Mouse (Mus musculus) CH12.LX (cell line): ENCODE data around the gene Cfap206. TPM values are rescaled to one million over a fixed set of nuclear protein-coding genes. Genes with fewer than 3 reads are reported as not detected.

Experiments
- DNase-seq: peaks from one replicate; pipeline ENCODE4 v3.0.0-alpha.2; 2013; ENCODE audit errors: extremely low read depth
- H3K27ac ChIP-seq: 2 replicates; pipeline ENCODE4 v1.5.1; 2012; ENCODE audit warnings: low read depth, mild to moderate bottlenecking, control low read depth, moderate library complexity; ENCODE audit not compliant: insufficient read depth
- H3K27me3 ChIP-seq: replicated peaks from 2 replicates; pipeline ENCODE3; 2012; ENCODE audit warnings: inconsistent platforms
- H3K36me3 ChIP-seq, 2 experiments: replicated peaks in 1 of 2; 2 replicates each; pipeline versions ENCODE3 to v1.6.1; 2012; ENCODE audit warnings: inconsistent platforms in 1 of 2, low read length in 1 of 2, mild to moderate bottlenecking in 1 of 2, mixed read lengths in 1 of 2, moderate library complexity in 1 of 2; ENCODE audit not compliant: control insufficient read depth in 1 of 2, insufficient read depth in 1 of 2
- H3K4me1 ChIP-seq, 2 experiments: 2 replicates each; pipeline ENCODE4 v1.6.1; 2012; ENCODE audit warnings: inconsistent platforms in 1 of 2, moderate library complexity in 1 of 2; ENCODE audit not compliant: insufficient read depth in 2 of 2, control insufficient read depth in 1 of 2
- H3K4me2 ChIP-seq: 2 replicates; pipeline ENCODE4 v1.6.1; 2012; ENCODE audit warnings: low read depth, mild to moderate bottlenecking, control low read depth; ENCODE audit not compliant: poor library complexity, insufficient read depth, severe bottlenecking
- H3K4me3 ChIP-seq, 3 experiments: fragments of 150-350 bp in 1 of 3; sonication (generic) in 1 of 3; replicated peaks in 1 of 3; 2 replicates each; pipeline versions ENCODE3 to v1.5.1; 2011 to 2012; ENCODE audit warnings: low read depth in 2 of 3, low read length in 2 of 3, mild to moderate bottlenecking in 2 of 3, moderate library complexity in 2 of 3, control low read depth in 1 of 3, improper control_type of control experiment in 1 of 3, inconsistent platforms in 1 of 3, mixed read lengths in 1 of 3; ENCODE audit not compliant: poor library complexity in 1 of 3
- H3K79me2 ChIP-seq: replicated peaks from 2 replicates; pipeline ENCODE4 v1.6.1; 2012; ENCODE audit warnings: mild to moderate bottlenecking, moderate library complexity; ENCODE audit not compliant: control insufficient read depth, poor library complexity, insufficient read depth, severe bottlenecking; ENCODE audit errors: extremely low read depth
- H3K9ac ChIP-seq: 2 replicates; pipeline ENCODE4 v1.6.1; 2012; ENCODE audit warnings: low read depth, mild to moderate bottlenecking, control low read depth, moderate library complexity; ENCODE audit not compliant: insufficient read depth
- H3K9me3 ChIP-seq: replicated peaks from 2 replicates; pipeline ENCODE3; 2012; ENCODE audit warnings: low read length, inconsistent platforms, mixed read lengths
- BHLHE40 ChIP-seq: IDR thresholded peaks from 2 replicates; pipeline ENCODE4 v1.6.1; 2011; ENCODE audit warnings: mild to moderate bottlenecking, low read depth, low read length, improper control_type of control experiment
- EP300 ChIP-seq: IDR thresholded peaks from 2 replicates; pipeline ENCODE4 v1.6.1; 2011; ENCODE audit warnings: low read length, improper control_type of control experiment
- ETS1 ChIP-seq: conservative IDR thresholded peaks from 2 replicates; pipeline ENCODE4 v1.6.1; 2012; ENCODE audit warnings: low read depth, mild to moderate bottlenecking, inconsistent platforms, low read length, improper control_type of control experiment, moderate library complexity
- JUN ChIP-seq: IDR thresholded peaks from 2 replicates; pipeline ENCODE4 v1.6.1; 2011; ENCODE audit warnings: low read depth, mild to moderate bottlenecking, low read length, improper control_type of control experiment, moderate library complexity; ENCODE audit not compliant: insufficient read depth
- JUND ChIP-seq: conservative IDR thresholded peaks from 2 replicates; pipeline ENCODE4 v1.6.1; 2011; ENCODE audit warnings: low read depth, low read length, improper control_type of control experiment
- KAT2A ChIP-seq: IDR thresholded peaks from 2 replicates; pipeline ENCODE4 v1.6.1; 2012; ENCODE audit warnings: low read length, improper control_type of control experiment, inconsistent platforms; ENCODE audit not compliant: insufficient replicate concordance
- MAFK ChIP-seq: IDR thresholded peaks from 2 replicates; pipeline ENCODE4 v1.6.1; 2011; ENCODE audit warnings: low read length, improper control_type of control experiment; ENCODE audit not compliant: insufficient replicate concordance
- MAX ChIP-seq: IDR thresholded peaks from 2 replicates; pipeline ENCODE4 v1.6.1; 2011; ENCODE audit warnings: low read length, improper control_type of control experiment
- MAZ ChIP-seq: IDR thresholded peaks from 2 replicates; pipeline ENCODE4 v1.6.1; 2012; ENCODE audit warnings: low read depth, mild to moderate bottlenecking, inconsistent platforms, low read length, improper control_type of control experiment, moderate library complexity
- MEF2A ChIP-seq: IDR thresholded peaks from 2 replicates; pipeline ENCODE4 v1.6.1; 2014; ENCODE audit warnings: low read depth, mild to moderate bottlenecking, inconsistent platforms, low read length, improper control_type of control experiment, borderline replicate concordance
- MYC ChIP-seq: IDR thresholded peaks from 2 replicates; pipeline ENCODE4 v1.6.1; 2011; ENCODE audit warnings: low read depth, mild to moderate bottlenecking, improper control_type of control experiment, low read length
- NELFE ChIP-seq: IDR thresholded peaks from 2 replicates; pipeline ENCODE4 v1.6.1; 2011; ENCODE audit warnings: low read depth, low read length, improper control_type of control experiment
- NRF1 ChIP-seq: IDR thresholded peaks from 2 replicates; pipeline ENCODE4 v1.6.1; 2014; ENCODE audit warnings: low read depth, mild to moderate bottlenecking, inconsistent platforms, low read length, improper control_type of control experiment, moderate library complexity
- PAX5 ChIP-seq: IDR thresholded peaks from 2 replicates; pipeline ENCODE4 v1.6.1; 2012; ENCODE audit warnings: low read length, inconsistent platforms, mixed read lengths
- POLR2A ChIP-seq: IDR thresholded peaks from 2 replicates; pipeline ENCODE4 v1.6.1; 2011; ENCODE audit warnings: low read depth, mild to moderate bottlenecking, improper control_type of control experiment, low read length
- POLR2AphosphoS2 ChIP-seq: IDR thresholded peaks from 2 replicates; pipeline ENCODE4 v1.6.1; 2011; ENCODE audit warnings: low read depth, low read length, improper control_type of control experiment
- RCOR1 ChIP-seq: conservative IDR thresholded peaks from 2 replicates; pipeline ENCODE4 v1.6.1; 2012; ENCODE audit warnings: low read depth, mild to moderate bottlenecking, inconsistent platforms, low read length, improper control_type of control experiment
- SIN3A ChIP-seq: IDR thresholded peaks from 2 replicates; pipeline ENCODE4 v1.6.1; 2012; ENCODE audit warnings: low read length, improper control_type of control experiment, inconsistent platforms
- TBP ChIP-seq: conservative IDR thresholded peaks from 2 replicates; pipeline ENCODE4 v1.6.1; 2011; ENCODE audit warnings: low read depth, low read length, improper control_type of control experiment
- UBTF ChIP-seq: IDR thresholded peaks from 2 replicates; pipeline ENCODE4 v1.6.1; 2012; ENCODE audit warnings: low read depth, mild to moderate bottlenecking, inconsistent platforms, low read length, improper control_type of control experiment, moderate library complexity
- USF1 ChIP-seq: IDR thresholded peaks from 2 replicates; pipeline ENCODE4 v1.6.1; 2014; ENCODE audit warnings: low read depth, mild to moderate bottlenecking, inconsistent platforms, low read length, improper control_type of control experiment
- ZC3H11A ChIP-seq: IDR thresholded peaks from 2 replicates; pipeline ENCODE4 v1.6.1; 2012; ENCODE audit warnings: low read depth, mild to moderate bottlenecking, inconsistent platforms, low read length, improper control_type of control experiment
- ZMIZ1 ChIP-seq: IDR thresholded peaks from 2 replicates; pipeline ENCODE4 v1.6.1; 2012; ENCODE audit warnings: low read depth, mild to moderate bottlenecking, inconsistent platforms, low read length, improper control_type of control experiment
- ZNF384 ChIP-seq: IDR thresholded peaks from 2 replicates; pipeline ENCODE4 v1.6.1; 2012; ENCODE audit warnings: low read depth, low read length, improper control_type of control experiment, inconsistent platforms
- dilution Hi-C: fragments of 300-500 bp; cut with MboI; formaldehyde crosslinking; loops from 2 replicates; pipeline ENCODE4 v1.14.3; 2020; ENCODE audit warnings: low sequenced_read_pairs; ENCODE audit not compliant: extremely low pct_unique_long_range_greater_than_20kb, extremely low pct_ligation_motif_present
- in situ Hi-C: fragments of 300-500 bp; cut with MboI; formaldehyde crosslinking; loops from 3 replicates; pipeline ENCODE4 v1.14.3; 2019; ENCODE audit warnings: low sequenced_read_pairs, low pct_ligation_motif_present, low pct_unique_long_range_greater_than_20kb, mixed read lengths
- polyA plus RNA-seq: library from polyadenylated mRNA; unstranded; fragments of >175 nt; gene quantifications from 2 replicates; pipeline ENCODE4 v1.2.1, GENCODE M21; 2012; ENCODE audit warnings: low read depth; ENCODE audit not compliant: insufficient read length
- total RNA-seq, 2 experiments: library from RNA; depleted of rRNA; stranded (reverse); fragments of 300-350 nt in 1 of 2; fragments of >200 nt in 1 of 2; gene quantifications; 2 replicates each; pipeline ENCODE4 v1.2.3; 2012 to 2014

The Cfap206 gene
- total and polyA plus RNA-seq, 3 experiments = not detected

GRCm38 (mm10) chr4:34644779-34645178, 85.2 kb downstream of the Cfap206 start:
- H3K36me3 ChIP-seq = peaks cover 52 to 81% of the 10 kb centered on the region in 2 experiments
- H3K9ac ChIP-seq = no peak overlapping the region
- no peaks in the 10 kb centered on the region for H3K79me2 ChIP-seq
- TF ChIP-seq NRF1 (no peak), NELFE (no peak), POLR2AphosphoS2 (no peak), ETS1 (no peak), RCOR1 (no peak), BHLHE40 (no peak), ZNF384 (no peak), UBTF (no peak), EP300 (no peak), USF1 (no peak), MYC (no peak), TBP (no peak), SIN3A (no peak), JUN (no peak), PAX5 (no peak), JUND (no peak), MAFK (no peak), KAT2A (no peak), ZC3H11A (no peak), MAX (no peak)
- TF ChIP-seq, all 38 proteins: peak for 0
- dilution Hi-C loops = no loop called here
- no peak for DNase-seq
- H3K4me2 ChIP-seq = no peak overlapping the region
- H3K27me3 ChIP-seq = no peaks in the 10 kb centered on the region
- H3K4me1 ChIP-seq = no peaks in the 10 kb centered on the region
- H3K27ac ChIP-seq = no peak overlapping the region
- in situ Hi-C loops = no loop called here
- no peak overlapping the region for H3K4me3 ChIP-seq
- H3K9me3 ChIP-seq = no peaks in the 10 kb centered on the region

GRCm38 (mm10) chr4:34640731-34641130, 89.3 kb downstream of the Cfap206 start:
- dilution Hi-C loops = no loop called here
- peaks cover 35 to 79% of the 10 kb centered on the region in 2 experiments for H3K36me3 ChIP-seq
- in situ Hi-C loops = no loop called here

More at GRCm38 (mm10) chr4:34640731-34641130, 89.3 kb downstream of the Cfap206 start:
- Histone ChIP-seq H3K27ac (no peak overlapping the region), H3K79me2 (no peaks in the 10 kb centered on the region), H3K9me3 (no peaks in the 10 kb centered on the region), H3K4me3 (no peak overlapping the region), H3K9ac (no peak overlapping the region), H3K4me2 (no peak overlapping the region), H3K4me1 (no peaks in the 10 kb centered on the region), H3K27me3 (no peaks in the 10 kb centered on the region)
- DNase-seq = no peak
- no peak for TF ChIP-seq BHLHE40
- TF ChIP-seq MEF2A = no peak
- no peak for TF ChIP-seq ZMIZ1
- TF ChIP-seq MAFK = no peak
- TF ChIP-seq POLR2A = no peak
- no peak for TF ChIP-seq MAX
- no peak for TF ChIP-seq MAZ
- no peak for TF ChIP-seq ZC3H11A
- TF ChIP-seq RCOR1 = no peak
- TF ChIP-seq PAX5 = no peak
- TF ChIP-seq NRF1 = no peak
